13 mouse cellular contexts compared by ENCODE assay signal in the genomic region with DNA sequence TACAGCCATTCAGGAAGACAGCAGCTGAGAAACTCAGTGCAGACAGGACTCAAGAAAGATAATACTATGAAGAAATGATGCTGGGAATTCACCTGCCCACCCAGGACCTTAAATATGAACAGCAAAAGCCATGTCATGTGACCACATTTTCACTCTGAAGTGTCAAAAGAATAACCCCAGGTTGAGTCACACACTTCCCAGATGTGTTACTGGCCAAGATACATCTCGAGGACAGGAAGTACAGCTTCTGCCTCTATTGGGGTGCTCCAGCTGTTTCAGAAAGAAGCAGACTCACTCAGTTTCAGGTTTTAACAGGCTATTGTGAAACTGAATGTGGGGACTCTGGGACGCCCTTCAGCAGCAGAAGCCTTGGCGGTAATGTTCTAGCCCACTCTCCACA. TPM values are rescaled to one million over a fixed set of nuclear protein-coding genes. Genes with fewer than 3 reads are reported as not detected.
DNase-seq lines count a peak whose midpoint lies in the region; ATAC-seq lines count a peak whose summit lies in the region.
"Had no signal": no experiment of that assay in that cellular context is flagged by ENCODE, and none has a peak within 500 bp of the region (broad histone marks: within the 10 kb centered on the region; RNA-seq: fewer than 3 reads in every experiment).

No protein-coding gene starts in this region.

- DNase-seq in hindbrain, embryonic 14.5 days (ENCODE audit: low spot score), result no peak
- DNase-seq in thymus, postnatal 0 days (ENCODE audit: low spot score), result peak; percentile 47
- no peak for DNase-seq in thymus, postnatal 25 days
- DNase-seq in induced T-regulatory cell, adult 2 months (ENCODE audit: low read depth), result peak; percentile 62
- no peak for DNase-seq in gastrocnemius, postnatal 10 days
- DNase-seq in thymus, postnatal 36 days, result no peak
- DNase-seq in thymus, postnatal 4 days, result no peak
- DNase-seq: adrenal gland, postnatal 14 days; cerebellum, postnatal 10 days; kidney, postnatal 25 days; right cerebral cortex, postnatal 14 days had no signal

- peaks cover 29% of the 10 kb centered on the region for H3K4me1 ChIP-seq in hindbrain, embryonic 12.5 days
- H3K4me1 ChIP-seq in hindbrain, embryonic 14.5 days (replicated peaks; ENCODE audit: control insufficient read depth, insufficient read depth, low read length), result 0 out of 2 replicates have a peak, but pooled peaks cover 6% of the 10 kb centered on the region

- H3K9ac ChIP-seq in hindbrain, embryonic 12.5 days, result no peak overlapping the region
- no peak overlapping the region for H3K9ac ChIP-seq in hindbrain, embryonic 14.5 days
- H3K9ac ChIP-seq: liver, embryonic 15.5 days had no signal

- H3K4me2 ChIP-seq in hindbrain, embryonic 12.5 days (replicated peaks), result no peak overlapping the region
- no peak overlapping the region for H3K4me2 ChIP-seq in hindbrain, embryonic 14.5 days (replicated peaks)
- H3K4me2 ChIP-seq: liver, embryonic 15.5 days had no signal

- ATAC-seq in hindbrain, embryonic 12.5 days (ENCODE audit: low FRiP score), result no peak
- no peak for ATAC-seq in hindbrain, embryonic 14.5 days (ENCODE audit: low FRiP score)

- peaks cover 12% of the 10 kb centered on the region for H3K27me3 ChIP-seq in hindbrain, embryonic 12.5 days
- H3K27me3 ChIP-seq in hindbrain, embryonic 14.5 days (ENCODE audit: control insufficient read depth, insufficient read depth, low read length), result no peaks in the 10 kb centered on the region
- H3K27me3 ChIP-seq: liver, embryonic 15.5 days had no signal

- no peak overlapping the region for H3K4me3 ChIP-seq in hindbrain, embryonic 12.5 days
- no peak overlapping the region for H3K4me3 ChIP-seq in hindbrain, embryonic 14.5 days (replicated peaks; ENCODE audit: low read length)
- H3K4me3 ChIP-seq: liver, embryonic 15.5 days had no signal

- WGBS in hindbrain, embryonic 12.5 days, result 49% methylated on average over 3 of the region's 3 CpGs
- WGBS in hindbrain, embryonic 14.5 days, result 50% methylated on average over 3 of the region's 3 CpGs

- no peaks in the 10 kb centered on the region for H3K36me3 ChIP-seq in hindbrain, embryonic 12.5 days
- no peaks in the 10 kb centered on the region for H3K36me3 ChIP-seq in hindbrain, embryonic 14.5 days (replicated peaks; ENCODE audit: control insufficient read depth, insufficient read depth)

- H3K9me3 ChIP-seq in hindbrain, embryonic 12.5 days (replicated peaks), result no peaks in the 10 kb centered on the region
- no peaks in the 10 kb centered on the region for H3K9me3 ChIP-seq in hindbrain, embryonic 14.5 days (ENCODE audit: control insufficient read depth, low read length)
- H3K9me3 ChIP-seq: liver, embryonic 15.5 days had no signal

- 0 out of 2 replicates have a peak overlapping the region, but pooled peaks have one; percentile 49 for H3K27ac ChIP-seq in hindbrain, embryonic 12.5 days
- no peak overlapping the region for H3K27ac ChIP-seq in hindbrain, embryonic 14.5 days
- H3K27ac ChIP-seq: liver, embryonic 15.5 days had no signal

RNA-seq across cellular contexts. Expression of a gene that starts 26.0 kb away (rescaled TPM):
- 0.79 and 1.6 TPM in 2 replicates for polyA plus RNA-seq in hindbrain, embryonic 12.5 days (2016; fragmentation: Nextera tagmentation; extraction: Ambion mirVana)
- 1.4 TPM in 2 replicates for polyA plus RNA-seq in hindbrain, embryonic 14.5 days (2014; fragmentation: Nextera tagmentation; extraction: Ambion mirVana)
- polyA plus RNA-seq in thymus, postnatal 0 days (2015; fragmentation: Nextera tagmentation; extraction: Ambion mirVana), result 6.2 and 8.0 TPM in 2 replicates
- 1 to 10 TPM; 1.1 TPM for total RNA-seq in gastrocnemius, postnatal 10 days (2021)

RNA-seq across cellular contexts. Expression of a gene that starts 44.7 kb away (rescaled TPM):
- polyA plus RNA-seq in hindbrain, embryonic 12.5 days (2016; fragmentation: Nextera tagmentation; extraction: Ambion mirVana), result 109 and 121 TPM in 2 replicates
- polyA plus RNA-seq in hindbrain, embryonic 14.5 days (2014; fragmentation: Nextera tagmentation; extraction: Ambion mirVana), result 130 and 145 TPM in 2 replicates
- polyA plus RNA-seq in thymus, postnatal 0 days (2015; fragmentation: Nextera tagmentation; extraction: Ambion mirVana), result 143 and 161 TPM in 2 replicates
- 10 to 100 TPM; 25.8 to 30.6 TPM for total RNA-seq in gastrocnemius, postnatal 10 days (2021)

Comparison
In these comparisons a context has a peak if more than half of its experiments do, and no peak if none do; other contexts are left out.
1. DNase-seq: peak in thymus, postnatal 0 days (single experiment) and induced T-regulatory cell, adult 2 months (single experiment); none in hindbrain, embryonic 14.5 days (single experiment), thymus, postnatal 25 days (single experiment), gastrocnemius, postnatal 10 days (single experiment), thymus, postnatal 36 days (0 of 2) and thymus, postnatal 4 days (single experiment).